Mouse (Mus musculus) hindbrain, embryonic 14.5 days (tissue): ENCODE measurements at regions not wholly inside any gene's neighbourhood (a gene's known extent, or its start where the extent isn't known, plus 50 kb on each side); places are given as distances from the start of the nearest gene placed in this dataset.
A peak's percentile ranks its signal among the peaks of the same experiment; 100 is the strongest.

ENCODE experiments used
- ATAC-seq: fragments of 200-750 bp; cut with Nextera tagmentation; 2 replicates; pipeline ENCODE4 v1.8.0; 2017; ENCODE audit warnings: moderate number of reproducible peaks, mild to moderate bottlenecking, moderate TSS enrichment, moderate library complexity; ENCODE audit not compliant: low FRiP score
- DNase-seq: peaks from one replicate; pipeline ENCODE4 v3.0.0-alpha.2; 2015; ENCODE audit warnings: low spot score
- H3K27ac ChIP-seq: fragments of 300-500 bp; sonication (generic); 2 replicates; pipeline ENCODE4 v1.5.1; 2014; ENCODE audit warnings: mild to moderate bottlenecking, moderate library complexity
- H3K27me3 ChIP-seq: fragments of 300-500 bp; sonication (generic); 2 replicates; pipeline ENCODE4 v1.6.1; 2014; ENCODE audit warnings: mild to moderate bottlenecking, low read length, mixed read lengths; ENCODE audit not compliant: control insufficient read depth, insufficient read depth
- H3K36me3 ChIP-seq: fragments of 300-500 bp; sonication (generic); replicated peaks from 2 replicates; pipeline ENCODE4 v1.6.1; 2014; ENCODE audit not compliant: control insufficient read depth, insufficient read depth
- H3K4me1 ChIP-seq: fragments of 300-500 bp; sonication (generic); replicated peaks from 2 replicates; pipeline ENCODE4 v1.6.1; 2014; ENCODE audit warnings: antibody characterized with exemption, low read length, mixed read lengths; ENCODE audit not compliant: control insufficient read depth, insufficient read depth
- H3K4me2 ChIP-seq: fragments of 300-500 bp; sonication (generic); replicated peaks from 2 replicates; pipeline ENCODE4 v1.6.1; 2014; ENCODE audit warnings: mild to moderate bottlenecking, moderate library complexity
- H3K4me3 ChIP-seq: fragments of 300-500 bp; sonication (generic); replicated peaks from 2 replicates; pipeline ENCODE4 v1.5.1; 2014; ENCODE audit warnings: mild to moderate bottlenecking, low read length
- H3K9ac ChIP-seq: fragments of 300-500 bp; sonication (generic); 2 replicates; pipeline ENCODE4 v1.6.1; 2014
- H3K9me3 ChIP-seq: fragments of 300-500 bp; sonication (generic); 2 replicates; pipeline ENCODE4 v1.6.1; 2016; ENCODE audit warnings: low read length; ENCODE audit not compliant: control insufficient read depth
- whole genome bisulfite sequencing: fragments of 180-500 bp; shearing (Covaris S2); extraction: QIAGEN DNeasy Blood & Tissue Kit; methylation state at CpG from one replicate; pipeline ENCODE4 v1.1.7; 2014; 5-methylcytosine and 5-hydroxymethylcytosine counted together

DNA sequence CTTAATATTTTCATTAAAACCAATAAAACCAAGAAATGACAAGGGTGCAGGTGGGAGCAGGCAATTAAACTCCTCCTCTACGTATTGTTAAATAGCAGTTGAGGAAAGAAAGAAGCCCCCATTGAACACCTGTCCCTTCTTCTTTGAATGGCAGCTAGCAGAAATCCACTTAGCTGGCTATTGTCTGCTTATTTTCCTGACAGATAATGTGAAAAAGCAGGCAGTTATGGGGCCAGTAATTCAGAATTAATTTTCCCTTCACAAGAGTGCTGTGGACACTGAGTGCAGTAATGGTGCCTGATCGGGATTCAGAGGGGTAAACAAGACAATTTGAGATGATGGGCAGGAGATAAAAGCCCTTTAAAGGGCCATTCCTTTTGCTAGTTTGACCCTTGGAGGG, 602.5 kb upstream of the Tle4 start:
- Histone ChIP-seq H3K4me3 (no peak overlapping the region), H3K9ac (no peak overlapping the region), H3K36me3 (no peaks in the 10 kb centered on the region), H3K4me1 (no peaks in the 10 kb centered on the region; the same call in 1 of the 2 replicates), H3K27me3 (no peaks in the 10 kb centered on the region), H3K4me2 (no peak overlapping the region), H3K27ac (peak overlapping the region; percentile 12; the same call in 1 of the 2 replicates), H3K9me3 (no peaks in the 10 kb centered on the region)
- WGBS, result 24% methylated on average over 2 of the region's 2 CpGs
- no peak for DNase-seq
- no peak for ATAC-seq

DNA sequence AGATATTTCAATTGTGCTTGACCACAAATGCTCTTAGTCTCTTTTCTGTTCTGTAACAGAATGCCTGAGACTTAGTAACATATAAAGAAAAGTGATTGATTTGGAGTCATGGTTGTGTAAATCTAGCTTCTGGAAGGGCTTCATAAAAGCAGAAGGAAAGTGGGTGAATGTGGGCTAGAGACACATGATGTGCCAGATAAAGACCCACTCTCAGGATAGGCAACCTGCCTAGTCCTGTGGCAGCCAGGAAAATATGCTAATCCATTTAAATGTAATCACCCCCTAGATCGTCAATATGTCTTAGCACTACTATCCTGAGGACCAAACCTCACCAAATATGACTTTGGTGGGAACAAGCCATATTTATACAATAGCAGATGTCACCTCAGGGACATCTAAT, 601.8 kb upstream of the Tle4 start:
- Histone ChIP-seq H3K36me3 (no peaks in the 10 kb centered on the region), H3K4me2 (no peak overlapping the region), H3K4me3 (no peak overlapping the region), H3K4me1 (no peaks in the 10 kb centered on the region; the same call in 1 of the 2 replicates), H3K27ac (no peak overlapping the region), H3K9me3 (no peaks in the 10 kb centered on the region), H3K27me3 (no peaks in the 10 kb centered on the region), H3K9ac (no peak overlapping the region)
- ATAC-seq (no peak), DNase-seq (no peak)
- 67% methylated on average over 1 of the region's 1 CpGs for WGBS

DNA sequence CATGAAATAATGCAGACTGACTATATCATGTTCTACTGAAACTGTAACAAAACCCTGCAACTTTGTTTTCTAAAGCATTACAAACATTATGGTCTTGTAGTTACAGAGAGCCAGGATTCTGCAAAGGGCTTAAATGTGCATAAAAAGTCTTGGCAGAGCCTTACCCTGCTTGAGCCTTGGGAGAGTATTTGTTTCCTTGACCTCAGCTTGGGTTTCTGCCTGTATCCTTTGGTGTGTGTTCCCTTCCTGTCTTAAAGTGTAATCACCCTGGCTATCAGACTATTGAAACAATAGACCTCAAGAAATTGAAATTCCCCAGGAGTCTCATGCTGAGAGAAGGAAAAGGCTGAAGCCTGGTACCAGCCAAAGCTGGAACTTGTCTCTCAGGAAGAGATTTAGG, 577.4 kb upstream of the Tle4 start:
- H3K9me3 ChIP-seq, result 0 out of 2 replicates have a peak, but pooled peaks cover 3% of the 10 kb centered on the region
- no peak overlapping the region for H3K4me2 ChIP-seq
- H3K27me3 ChIP-seq, result no peaks in the 10 kb centered on the region
- H3K4me1 ChIP-seq, result no peaks in the 10 kb centered on the region
- H3K4me3 ChIP-seq, result no peak overlapping the region
- ATAC-seq (no peak), DNase-seq (no peak)
- no peaks in the 10 kb centered on the region for H3K36me3 ChIP-seq
- H3K9ac ChIP-seq, result no peak overlapping the region
- H3K27ac ChIP-seq, result no peak overlapping the region

DNA sequence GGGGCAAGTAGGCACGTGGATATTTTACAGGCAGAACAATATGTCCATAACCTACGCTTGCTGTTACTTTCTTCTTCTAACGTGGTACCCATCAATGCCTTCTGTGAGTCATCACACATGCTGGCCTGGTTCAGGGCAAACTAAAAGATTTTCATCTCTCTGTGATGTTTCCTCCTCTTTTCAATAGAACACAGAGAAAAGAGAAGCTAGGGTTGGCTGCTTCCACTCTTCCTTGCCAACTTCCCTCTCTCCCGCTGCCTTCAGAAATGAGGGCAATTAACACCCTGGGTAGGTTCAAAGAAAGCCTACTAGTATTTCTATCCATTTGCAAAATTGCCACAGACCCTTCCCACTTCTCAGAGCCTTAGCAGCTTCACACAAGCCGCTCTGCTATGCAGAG, 575.5 kb upstream of the Tle4 start:
- Histone ChIP-seq H3K9ac (no peak overlapping the region), H3K36me3 (no peaks in the 10 kb centered on the region), H3K4me2 (no peak overlapping the region), H3K9me3 (0 out of 2 replicates have a peak, but pooled peaks cover 3% of the 10 kb centered on the region), H3K27ac (no peak overlapping the region), H3K27me3 (no peaks in the 10 kb centered on the region), H3K4me1 (no peaks in the 10 kb centered on the region), H3K4me3 (no peak overlapping the region)
- 37% methylated on average over 5 of the region's 5 CpGs for WGBS
- no peak for DNase-seq
- ATAC-seq, result no peak

DNA sequence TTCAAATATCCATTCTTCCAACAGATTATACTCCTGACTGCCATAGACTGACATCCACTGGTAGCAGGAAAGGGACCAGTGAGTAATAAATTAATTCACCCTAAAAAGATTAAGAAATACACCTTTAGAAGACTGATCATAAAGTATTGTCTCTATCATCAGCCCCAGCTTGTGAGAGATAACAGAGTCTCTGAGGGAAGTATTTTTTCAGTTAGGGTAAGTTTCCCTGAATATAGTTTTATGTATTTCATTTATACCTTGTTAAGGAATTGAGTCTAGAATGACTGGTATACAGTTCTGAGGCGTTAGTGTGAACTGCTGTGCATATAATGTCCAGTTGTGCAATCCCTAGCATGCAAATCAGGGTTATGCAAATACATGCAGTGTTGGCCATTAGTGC, 569.3 kb upstream of the Tle4 start:
- Histone ChIP-seq H3K27ac (no peak overlapping the region), H3K9ac (no peak overlapping the region), H3K27me3 (no peaks in the 10 kb centered on the region), H3K4me1 (no peaks in the 10 kb centered on the region), H3K36me3 (no peaks in the 10 kb centered on the region), H3K9me3 (0 out of 2 replicates have a peak, but pooled peaks cover 3% of the 10 kb centered on the region), H3K4me3 (no peak overlapping the region), H3K4me2 (no peak overlapping the region)
- 60% methylated on average over 1 of the region's 1 CpGs for WGBS
- DNase-seq (no peak), ATAC-seq (no peak)

DNA sequence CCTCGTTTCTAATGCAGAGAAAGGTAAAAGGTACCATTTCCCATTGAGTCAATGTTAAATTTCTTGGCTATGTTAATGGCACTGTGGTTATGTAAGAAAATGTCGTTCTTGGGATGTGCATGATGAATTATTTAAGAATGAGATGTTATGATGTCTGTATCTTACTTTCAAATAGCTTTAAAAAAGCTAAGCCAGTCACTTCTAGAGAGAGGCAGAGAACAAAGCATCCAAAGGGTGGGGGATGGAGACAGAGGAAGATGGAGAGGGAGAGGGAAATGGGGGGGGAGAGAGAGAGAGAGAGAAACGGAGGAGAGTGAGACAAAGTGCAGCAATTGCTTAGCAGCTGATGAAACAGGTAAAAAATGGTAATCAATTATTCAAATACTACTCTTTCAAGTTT, 562.8 kb upstream of the Tle4 start:
- no peak overlapping the region for H3K4me3 ChIP-seq
- no peak for DNase-seq
- no peak for ATAC-seq

DNA sequence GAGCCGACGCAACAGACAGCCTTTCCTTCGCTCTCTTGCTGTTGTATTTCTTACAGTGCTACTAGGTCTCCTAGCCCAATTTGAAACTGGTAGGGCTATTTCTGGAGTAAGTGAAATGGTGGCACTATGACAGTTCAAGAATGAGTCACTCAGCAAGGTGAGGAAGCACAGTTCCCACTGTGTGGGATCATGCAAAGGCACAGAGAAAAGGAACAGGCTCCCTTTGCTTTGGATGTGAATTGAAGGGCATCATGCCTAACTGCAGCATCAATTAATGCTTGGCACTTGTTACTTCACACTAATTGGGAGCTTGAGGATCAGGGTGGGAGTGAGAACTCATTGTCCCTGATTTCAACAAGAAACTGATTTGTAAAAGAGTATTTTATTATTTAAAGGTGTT, 560.8 kb upstream of the Tle4 start:
- Histone ChIP-seq H3K9me3 (no peaks in the 10 kb centered on the region), H3K36me3 (no peaks in the 10 kb centered on the region), H3K4me1 (peaks cover 10% of the 10 kb centered on the region; the same call in 1 of the 2 replicates), H3K4me3 (no peak overlapping the region), H3K27ac (no peak overlapping the region), H3K27me3 (no peaks in the 10 kb centered on the region), H3K4me2 (no peak overlapping the region), H3K9ac (no peak overlapping the region)
- ATAC-seq (no peak), DNase-seq (no peak)
- WGBS, result 93% methylated on average over 3 of the region's 3 CpGs

More for the DNA sequence above, 562.8 kb upstream of the Tle4 start:
- Histone ChIP-seq H3K9me3 (no peaks in the 10 kb centered on the region), H3K27ac (no peak overlapping the region), H3K9ac (no peak overlapping the region), H3K27me3 (no peaks in the 10 kb centered on the region), H3K36me3 (no peaks in the 10 kb centered on the region), H3K4me1 (peaks cover 10% of the 10 kb centered on the region; the same call in 1 of the 2 replicates), H3K4me2 (no peak overlapping the region)
- 46% methylated on average over 3 of the region's 3 CpGs for WGBS

DNA sequence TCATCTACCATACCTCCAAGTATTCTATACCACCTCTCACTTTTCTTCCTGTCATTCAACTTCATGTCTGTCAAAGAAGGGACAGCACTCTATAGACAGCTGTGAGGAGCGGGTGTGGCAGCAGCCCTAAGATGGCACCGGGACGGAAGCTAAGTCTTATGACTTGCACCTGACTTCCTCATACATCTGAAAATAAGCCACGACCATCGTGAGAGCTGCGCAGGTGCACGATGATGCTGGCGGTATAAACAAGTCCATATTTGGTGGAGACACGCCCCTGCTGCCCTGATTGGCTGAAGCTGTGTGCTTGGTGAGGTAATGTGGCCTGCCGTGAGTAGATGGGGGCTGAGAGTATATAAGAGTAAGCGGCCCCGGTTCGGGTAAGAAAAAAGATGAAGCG, 560.3 kb upstream of the Tle4 start:
- H3K9ac ChIP-seq, result no peak overlapping the region
- no peak overlapping the region for H3K27ac ChIP-seq
- H3K4me3 ChIP-seq, result no peak overlapping the region
- H3K27me3 ChIP-seq, result no peaks in the 10 kb centered on the region
- H3K4me1 ChIP-seq, result peaks cover 10% of the 10 kb centered on the region; the same call in 1 of the 2 replicates
- no peak for ATAC-seq
- DNase-seq, result no peak
- H3K36me3 ChIP-seq, result no peaks in the 10 kb centered on the region
- H3K9me3 ChIP-seq, result no peaks in the 10 kb centered on the region
- H3K4me2 ChIP-seq, result no peak overlapping the region
- 92% methylated on average over 14 of the region's 14 CpGs for WGBS

DNA sequence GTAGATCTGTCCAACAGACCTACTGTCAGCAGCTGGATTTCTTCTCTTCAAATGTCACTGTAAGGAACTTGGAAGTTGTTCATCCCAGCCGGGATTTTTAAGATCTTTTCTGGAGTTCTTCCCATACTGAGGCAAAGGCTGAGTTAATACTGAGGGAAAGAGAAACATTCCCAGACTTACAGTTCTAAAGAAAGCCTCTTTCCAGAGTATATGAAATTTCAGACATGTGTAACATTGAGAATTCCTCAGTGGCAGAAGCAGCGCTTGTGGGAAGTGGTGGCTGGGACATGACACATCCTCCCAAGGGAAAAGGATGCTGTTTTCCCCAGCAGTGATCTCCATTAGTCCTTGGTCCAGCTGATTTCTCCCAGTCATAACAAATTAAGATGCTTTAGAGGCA, 556.8 kb upstream of the Tle4 start:
- 70% methylated on average over 2 of the region's 2 CpGs for WGBS
- no peaks in the 10 kb centered on the region for H3K4me1 ChIP-seq
- DNase-seq (no peak), ATAC-seq (no peak)
- no peak overlapping the region for H3K9ac ChIP-seq
- no peak overlapping the region for H3K4me3 ChIP-seq
- H3K9me3 ChIP-seq, result no peaks in the 10 kb centered on the region
- no peaks in the 10 kb centered on the region for H3K36me3 ChIP-seq
- no peak overlapping the region for H3K4me2 ChIP-seq
- no peak overlapping the region for H3K27ac ChIP-seq
- H3K27me3 ChIP-seq, result no peaks in the 10 kb centered on the region

DNA sequence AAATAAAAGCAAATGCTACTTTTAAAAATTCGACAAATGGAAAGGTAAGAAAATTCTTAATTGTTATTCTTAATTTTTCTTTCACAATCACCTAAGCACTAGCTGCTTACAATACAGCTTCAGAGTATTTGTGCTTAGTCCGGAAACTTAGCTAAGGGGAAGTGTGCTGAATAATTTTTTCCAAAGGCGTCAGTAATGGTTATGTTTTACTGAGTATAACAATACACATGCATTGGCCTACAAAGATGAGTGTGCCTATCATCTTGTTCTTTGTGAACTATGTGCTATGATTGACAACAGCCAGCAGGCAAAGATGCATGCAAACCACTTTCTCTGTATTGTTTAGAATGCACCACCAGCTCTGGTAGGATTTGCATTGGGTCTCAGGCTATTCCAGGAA, 548.5 kb upstream of the Tle4 start:
- Histone ChIP-seq H3K27me3 (no peaks in the 10 kb centered on the region), H3K4me3 (no peak overlapping the region), H3K4me2 (no peak overlapping the region), H3K4me1 (no peaks in the 10 kb centered on the region), H3K9me3 (0 out of 2 replicates have a peak, but pooled peaks cover 4% of the 10 kb centered on the region), H3K27ac (no peak overlapping the region), H3K9ac (no peak overlapping the region), H3K36me3 (no peaks in the 10 kb centered on the region)
- DNase-seq (no peak), ATAC-seq (no peak)
- 89% methylated on average over 3 of the region's 3 CpGs for WGBS
